Mouse (Mus musculus): ENCODE results near the gene Zfp423. TPM values are rescaled to one million over a fixed set of nuclear protein-coding genes. Genes with fewer than 3 reads are reported as not detected.

Zfp423 gene
- total and polyA plus RNA-seq, 2 experiments from 2014 or later: 1.9 to 7.9 TPM

- no peak overlapping the region for H3K4me2 ChIP-seq (ENCODE audit: low read depth, low read length)
- H3K4me1 ChIP-seq (ENCODE audit: control insufficient read depth, insufficient read depth): peaks cover 18% of the 10 kb centered on the region
- no peak overlapping the region for H3K4me3 ChIP-seq (ENCODE audit: low read depth, low read length)
- 89% methylated on average over 3 of the region's 3 CpGs for WGBS
- H3K9me3 ChIP-seq (replicated peaks; ENCODE audit: control insufficient read depth, low read length): no peaks in the 10 kb centered on the region
- TF ChIP-seq EP300 (IDR thresholded peaks at IDR 0.05; ENCODE audit: low read depth) (no peak), CTCF (IDR thresholded peaks at IDR 0.05; ENCODE audit: low read depth) (no peak)
- no peaks in the 10 kb centered on the region for H3K36me3 ChIP-seq (replicated peaks; ENCODE audit: control insufficient read depth, insufficient read depth, low read length)
- H3K27ac ChIP-seq (ENCODE audit: low read depth): no peak overlapping the region
- 0 out of 2 replicates have a peak, but pooled peaks cover 5% of the 10 kb centered on the region for H3K27me3 ChIP-seq (ENCODE audit: control insufficient read depth, insufficient read depth, low read length)
- no peak for DNase-seq (ENCODE audit: low spot score)
- ATAC-seq (ENCODE audit: insufficient read depth, low read depth): no peak
- no peak overlapping the region for H3K9ac ChIP-seq (replicated peaks; ENCODE audit: low read depth, low read length)
Observed at GRCm38 (mm10) chr8:87937211-87937610, 22.2 kb downstream of the Zfp423 start.

DNA sequence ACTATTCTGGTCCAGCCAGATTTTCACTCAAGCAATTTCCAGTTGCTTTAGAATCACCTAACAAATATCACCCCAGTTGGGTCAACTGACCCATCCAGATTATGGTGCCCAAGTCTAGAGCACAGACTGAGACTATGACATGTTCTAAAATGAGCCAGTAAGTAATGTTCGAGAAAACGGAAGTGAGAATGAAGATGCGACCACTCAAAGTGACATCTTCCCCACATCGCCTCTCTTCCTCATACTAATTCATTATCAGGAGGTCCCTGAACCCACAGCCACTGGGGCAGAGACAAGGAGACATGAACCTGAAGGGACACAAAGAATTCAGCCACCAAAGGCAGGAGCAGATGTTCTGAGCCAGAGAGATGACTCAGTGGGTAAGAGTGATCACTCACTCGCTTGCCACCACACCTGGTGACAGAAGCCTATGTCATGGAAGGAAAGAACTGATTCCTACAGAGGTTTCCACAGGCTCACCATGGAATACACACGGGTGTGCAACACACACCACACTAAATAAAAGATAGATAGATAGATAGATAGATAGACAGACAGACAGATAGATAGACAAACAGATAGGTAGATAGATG lies 24.2 kb downstream of the Zfp423 start:
- WGBS: 84% methylated on average over 6 of the region's 6 CpGs
- TF ChIP-seq EP300 (IDR thresholded peaks at IDR 0.05; ENCODE audit: low read depth) (no peak), CTCF (IDR thresholded peaks at IDR 0.05; ENCODE audit: low read depth) (no peak)
- peaks cover 18% of the 10 kb centered on the region for H3K4me1 ChIP-seq (ENCODE audit: control insufficient read depth, insufficient read depth)

DNA sequence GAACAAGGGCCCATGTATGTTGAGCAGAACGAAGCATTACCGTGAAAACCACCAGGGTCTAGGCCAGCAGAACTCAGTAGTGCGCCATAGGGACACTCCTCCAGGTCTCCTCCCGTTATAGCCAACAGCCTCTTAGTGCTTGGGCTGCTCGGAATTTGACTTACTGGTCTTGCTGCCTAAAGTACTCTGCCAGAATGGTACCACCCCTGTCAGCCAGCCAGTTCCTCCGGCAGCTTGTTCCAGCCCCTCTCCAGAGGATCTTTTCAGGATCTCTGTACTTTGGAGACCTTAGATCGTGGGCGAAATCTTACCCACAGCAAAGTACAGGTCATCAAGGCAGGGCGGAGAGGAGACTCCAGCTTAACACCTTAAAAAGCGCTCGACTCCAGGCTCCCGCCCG lies 25.2 kb downstream of the Zfp423 start:
- H3K4me1 ChIP-seq (ENCODE audit: control insufficient read depth, insufficient read depth): peaks cover 25% of the 10 kb centered on the region
- H3K9me3 ChIP-seq (replicated peaks; ENCODE audit: control insufficient read depth, low read length): no peaks in the 10 kb centered on the region
- DNase-seq (ENCODE audit: low spot score): no peak
- 0 out of 2 replicates have a peak, but pooled peaks cover 5% of the 10 kb centered on the region for H3K27me3 ChIP-seq (ENCODE audit: control insufficient read depth, insufficient read depth, low read length)
- no peak overlapping the region for H3K27ac ChIP-seq (ENCODE audit: low read depth)
- TF ChIP-seq EP300 (IDR thresholded peaks at IDR 0.05; ENCODE audit: low read depth) (no peak), CTCF (IDR thresholded peaks at IDR 0.05; ENCODE audit: low read depth) (no peak)
- no peak overlapping the region for H3K9ac ChIP-seq (replicated peaks; ENCODE audit: low read depth, low read length)
- H3K4me2 ChIP-seq (ENCODE audit: low read depth, low read length): no peak overlapping the region
- 60% methylated on average over 13 of the region's 13 CpGs for whole genome bisulfite sequencing
- no peaks in the 10 kb centered on the region for H3K36me3 ChIP-seq (replicated peaks; ENCODE audit: control insufficient read depth, insufficient read depth, low read length)
- no peak overlapping the region for H3K4me3 ChIP-seq (ENCODE audit: low read depth, low read length)
- ATAC-seq (ENCODE audit: insufficient read depth, low read depth): no peak

More for the DNA sequence above, 24.2 kb downstream of the Zfp423 start:
- no peak overlapping the region for H3K27ac ChIP-seq (ENCODE audit: low read depth)
- no peak for ATAC-seq (ENCODE audit: insufficient read depth, low read depth)
- 0 out of 2 replicates have a peak, but pooled peaks cover 5% of the 10 kb centered on the region for H3K27me3 ChIP-seq (ENCODE audit: control insufficient read depth, insufficient read depth, low read length)
- no peak overlapping the region for H3K9ac ChIP-seq (replicated peaks; ENCODE audit: low read depth, low read length)
- no peak for DNase-seq (ENCODE audit: low spot score)
- H3K4me2 ChIP-seq (ENCODE audit: low read depth, low read length): no peak overlapping the region
- no peaks in the 10 kb centered on the region for H3K36me3 ChIP-seq (replicated peaks; ENCODE audit: control insufficient read depth, insufficient read depth, low read length)
- no peaks in the 10 kb centered on the region for H3K9me3 ChIP-seq (replicated peaks; ENCODE audit: control insufficient read depth, low read length)
- no peak overlapping the region for H3K4me3 ChIP-seq (ENCODE audit: low read depth, low read length)

DNA sequence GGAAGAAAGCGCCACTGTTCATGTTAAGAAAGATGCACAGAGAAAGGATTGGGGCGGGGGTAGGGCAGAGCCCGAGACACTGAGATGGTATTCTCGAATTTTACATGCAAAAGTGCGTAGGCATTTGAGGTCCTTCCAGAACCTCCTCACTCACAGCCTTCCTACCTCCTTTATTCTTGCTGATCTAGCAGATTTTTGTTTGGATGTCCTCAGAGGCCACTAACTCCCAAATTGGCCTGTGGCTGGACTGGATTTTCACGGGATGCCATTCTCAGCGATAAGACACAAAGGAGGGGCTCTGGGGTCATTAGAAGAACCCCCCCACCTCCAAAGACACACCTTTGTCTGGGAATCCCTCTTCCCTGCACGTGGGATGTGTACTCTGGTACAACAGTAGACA lies 25.6 kb downstream of the Zfp423 start:
- no peak overlapping the region for H3K27ac ChIP-seq (ENCODE audit: low read depth)
- H3K36me3 ChIP-seq (replicated peaks; ENCODE audit: control insufficient read depth, insufficient read depth, low read length): no peaks in the 10 kb centered on the region
- TF ChIP-seq CTCF (IDR thresholded peaks at IDR 0.05; ENCODE audit: low read depth): no peak
- no peak overlapping the region for H3K4me2 ChIP-seq (ENCODE audit: low read depth, low read length)
- peaks cover 25% of the 10 kb centered on the region for H3K4me1 ChIP-seq (ENCODE audit: control insufficient read depth, insufficient read depth)
- H3K4me3 ChIP-seq (ENCODE audit: low read depth, low read length): no peak overlapping the region
- no peak for ATAC-seq (ENCODE audit: insufficient read depth, low read depth)
- H3K9me3 ChIP-seq (replicated peaks; ENCODE audit: control insufficient read depth, low read length): no peaks in the 10 kb centered on the region
- DNase-seq (ENCODE audit: low spot score): no peak
- no peak overlapping the region for H3K9ac ChIP-seq (replicated peaks; ENCODE audit: low read depth, low read length)
- WGBS: 70% methylated on average over 8 of the region's 8 CpGs
- 0 out of 2 replicates have a peak, but pooled peaks cover 5% of the 10 kb centered on the region for H3K27me3 ChIP-seq (ENCODE audit: control insufficient read depth, insufficient read depth, low read length)

GRCm38 (mm10) chr8:87928857-87929256 lies 30.5 kb downstream of the Zfp423 start:
- Histone ChIP-seq H3K27ac (ENCODE audit: low read depth) (no peak overlapping the region), H3K4me3 (ENCODE audit: low read depth, low read length) (no peak overlapping the region), H3K4me2 (ENCODE audit: low read depth, low read length) (no peak overlapping the region), H3K9me3 (replicated peaks; ENCODE audit: control insufficient read depth, low read length) (no peaks in the 10 kb centered on the region), H3K4me1 (ENCODE audit: control insufficient read depth, insufficient read depth) (peaks cover 13% of the 10 kb centered on the region; the same call in 1 of the 2 replicates), H3K36me3 (replicated peaks; ENCODE audit: control insufficient read depth, insufficient read depth, low read length) (no peaks in the 10 kb centered on the region), H3K27me3 (ENCODE audit: control insufficient read depth, insufficient read depth, low read length) (0 out of 2 replicates have a peak, but pooled peaks cover 2% of the 10 kb centered on the region), H3K9ac (replicated peaks; ENCODE audit: low read depth, low read length) (no peak overlapping the region)
- peak; percentile 15 for DNase-seq (ENCODE audit: low spot score)
- TF ChIP-seq CTCF (IDR thresholded peaks at IDR 0.05; ENCODE audit: low read depth) (no peak), EP300 (IDR thresholded peaks at IDR 0.05; ENCODE audit: low read depth) (0 out of 2 replicates have a peak, but pooled peaks have one; percentile 16)
- WGBS: 35% methylated on average over 2 of the region's 2 CpGs
- 0 out of 2 replicates have a peak, but pooled peaks have one; percentile 36 for ATAC-seq (ENCODE audit: insufficient read depth, low read depth)

Data from heart, postnatal 0 days (tissue).